Mouse (Mus musculus) liver, embryonic 14.5 days (tissue): ENCODE results near the gene Hagh. TPM values are rescaled to one million over a fixed set of nuclear protein-coding genes. Genes with fewer than 3 reads are reported as not detected.

Experiments used
- ATAC-seq: fragments of 200-750 bp; cut with Nextera tagmentation; 2 replicates; pipeline ENCODE4 v1.8.0; 2017; ENCODE audit warnings: moderate number of reproducible peaks, mild to moderate bottlenecking, moderate library complexity; ENCODE audit not compliant: insufficient read depth
- DNase-seq, 3 experiments: peaks; one replicate each; pipeline ENCODE4 v3.0.0-alpha.2; 2012 to 2013; ENCODE audit warnings: low read depth in 3 of 3, low spot score in 3 of 3
- H3K27ac ChIP-seq: fragments of 300-500 bp; sonication (generic); 2 replicates; pipeline ENCODE4 v1.5.1; 2014; ENCODE audit warnings: moderate library complexity, mild to moderate bottlenecking, control low read depth, inconsistent platforms
- H3K27me3 ChIP-seq: fragments of 300-500 bp; sonication (generic); 2 replicates; pipeline ENCODE4 v1.6.1; 2014; ENCODE audit warnings: mild to moderate bottlenecking, low read length, moderate library complexity; ENCODE audit not compliant: control insufficient read depth, insufficient read depth
- H3K36me3 ChIP-seq: fragments of 300-500 bp; sonication (generic); replicated peaks from 2 replicates; pipeline ENCODE4 v1.6.1; 2014; ENCODE audit warnings: low read depth; ENCODE audit not compliant: control insufficient read depth, insufficient read depth
- H3K4me1 ChIP-seq, 2 experiments: fragments of 200-500 bp in 1 of 2; fragments of 300-500 bp in 1 of 2; sonication (generic) in 1 of 2; replicated peaks; 2 replicates each; pipeline ENCODE4 v1.6.1; 2012 to 2014; ENCODE audit warnings: antibody characterized with exemption in 1 of 2, inconsistent platforms in 1 of 2, low read length in 1 of 2; ENCODE audit not compliant: control insufficient read depth in 2 of 2, insufficient read depth in 2 of 2
- H3K4me2 ChIP-seq: fragments of 300-500 bp; sonication (generic); 2 replicates; pipeline ENCODE4 v1.6.1; 2014; ENCODE audit warnings: low read depth, mild to moderate bottlenecking, control low read depth, moderate library complexity
- H3K4me3 ChIP-seq, 2 experiments: fragments of 200-500 bp in 1 of 2; fragments of 300-500 bp in 1 of 2; sonication (generic) in 1 of 2; 2 replicates each; pipeline ENCODE4 v1.5.1; 2012 to 2014; ENCODE audit warnings: low read depth in 2 of 2, low read length in 2 of 2, mild to moderate bottlenecking in 2 of 2, control low read depth in 1 of 2, inconsistent platforms in 1 of 2, moderate library complexity in 1 of 2; ENCODE audit not compliant: insufficient read depth in 1 of 2
- H3K9ac ChIP-seq: fragments of 300-500 bp; sonication (generic); replicated peaks from 2 replicates; pipeline ENCODE4 v1.6.1; 2014; ENCODE audit warnings: mild to moderate bottlenecking, control low read depth, moderate library complexity
- H3K9me3 ChIP-seq: fragments of 300-500 bp; sonication (generic); 2 replicates; pipeline ENCODE4 v1.6.1; 2016; ENCODE audit warnings: low read length, mixed read lengths; ENCODE audit not compliant: control insufficient read depth
- CTCF ChIP-seq: IDR thresholded peaks from 2 replicates; pipeline ENCODE4 v1.5.1; 2016; ENCODE audit warnings: antibody characterized with exemption, low read depth, control low read depth
- EP300 ChIP-seq: IDR thresholded peaks from 2 replicates; pipeline ENCODE4 v1.6.1; 2016; ENCODE audit warnings: antibody characterized with exemption, low read depth
- polyA plus RNA-seq, 2 experiments: library from polyadenylated mRNA; depleted of rRNA in 1 of 2; stranded (reverse) in 1 of 2; unstranded in 1 of 2; fragments of >200 nt; fragmentation: Nextera tagmentation in 1 of 2; extraction: Ambion mirVana in 1 of 2; gene quantifications; 2 replicates each; pipeline versions ENCODE4 v1.2.1 to v1.2.3; 2012 to 2014

Hagh gene
- polyA plus RNA-seq, 2 experiments = 65.9 to 109 TPM

DNA sequence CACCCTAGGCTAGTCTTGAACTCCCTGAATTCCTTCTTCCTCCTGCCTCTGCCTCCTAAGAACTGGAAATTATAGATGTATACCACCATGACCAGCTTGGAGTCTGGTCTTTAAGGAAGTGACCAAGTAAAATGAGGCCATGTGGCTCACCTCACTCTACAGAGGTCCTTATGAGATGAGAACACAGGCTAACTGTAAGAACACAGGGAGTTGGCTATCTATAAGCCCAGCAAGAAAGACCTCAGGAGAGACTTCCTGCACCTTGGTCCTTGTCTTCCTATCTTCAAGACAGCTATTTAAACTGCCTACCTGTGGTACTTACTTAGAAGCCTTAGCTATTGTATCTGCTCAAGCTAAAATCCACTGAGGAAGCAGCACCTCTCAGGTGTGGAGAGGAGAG is 74.0 kb downstream of the Hagh start:
- H3K27ac ChIP-seq = no peak overlapping the region
- H3K9ac ChIP-seq = no peak overlapping the region
- no peak for ATAC-seq
- no peak for DNase-seq
- H3K4me3 ChIP-seq = no peak overlapping the region
- H3K4me2 ChIP-seq = no peak overlapping the region
- no peaks in the 10 kb centered on the region for H3K9me3 ChIP-seq
- H3K27me3 ChIP-seq = no peaks in the 10 kb centered on the region
- H3K36me3 ChIP-seq = peaks cover 84% of the 10 kb centered on the region
- H3K4me1 ChIP-seq = no peaks in the 10 kb centered on the region
- no peak for TF ChIP-seq EP300
- TF ChIP-seq CTCF = no peak

Other genes starting within 250 kb of the Hagh start
- 17.0 and 21.4 TPM in 2 replicates for gene Tsc2, start 207.5 kb upstream of the Hagh start, polyA plus RNA-seq (2012; rRNA removed)
- 17.6 and 23.8 TPM in 2 replicates for gene Tsc2, start 207.5 kb upstream of the Hagh start, polyA plus RNA-seq (2014; fragmentation: Nextera tagmentation; extraction: Ambion mirVana)
- 6.2 and 6.6 TPM in 2 replicates for gene Nthl1, start 207.5 kb upstream of the Hagh start, polyA plus RNA-seq (2012; rRNA removed)
- 5.9 and 6.1 TPM in 2 replicates for gene Nthl1, start 207.5 kb upstream of the Hagh start, polyA plus RNA-seq (2014; fragmentation: Nextera tagmentation; extraction: Ambion mirVana)
- 5.5 and 5.7 TPM in 2 replicates for gene Slc9a3r2, start 189.8 kb upstream of the Hagh start, polyA plus RNA-seq (2012; rRNA removed)
- gene Slc9a3r2, start 189.8 kb upstream of the Hagh start, polyA plus RNA-seq (2014; fragmentation: Nextera tagmentation; extraction: Ambion mirVana) = 8.1 and 9.9 TPM in 2 replicates
- gene Npw, start 181.7 kb upstream of the Hagh start, polyA plus RNA-seq (2012; rRNA removed) = 0.27 TPM in 1 of 2 replicates, not detected in the other
- gene Npw, start 181.7 kb upstream of the Hagh start, polyA plus RNA-seq (2014; fragmentation: Nextera tagmentation; extraction: Ambion mirVana) = 0.29 TPM in 1 of 2 replicates, not detected in the other
- gene Zfp598, start 170.5 kb upstream of the Hagh start, polyA plus RNA-seq (2012; rRNA removed) = 21.3 and 23.8 TPM in 2 replicates
- 10.7 and 14.5 TPM in 2 replicates for gene Zfp598, start 170.5 kb upstream of the Hagh start, polyA plus RNA-seq (2014; fragmentation: Nextera tagmentation; extraction: Ambion mirVana)
- 0.06 and 0.14 TPM in 2 replicates for gene Syngr3, start 150.2 kb upstream of the Hagh start, polyA plus RNA-seq (2012; rRNA removed)
- gene Syngr3, start 150.2 kb upstream of the Hagh start, polyA plus RNA-seq (2014; fragmentation: Nextera tagmentation; extraction: Ambion mirVana) = 0.08 TPM in 1 of 2 replicates, not detected in the other
- gene Gfer, start 144.0 kb upstream of the Hagh start, polyA plus RNA-seq (2012; rRNA removed) = 13.9 and 19.5 TPM in 2 replicates
- gene Gfer, start 144.0 kb upstream of the Hagh start, polyA plus RNA-seq (2014; fragmentation: Nextera tagmentation; extraction: Ambion mirVana) = 30.2 and 32.3 TPM in 2 replicates
- gene Noxo1, start 143.9 kb upstream of the Hagh start, polyA plus RNA-seq (2012; rRNA removed) = 0.87 and 0.97 TPM in 2 replicates
- 0.25 and 0.30 TPM in 2 replicates for gene Noxo1, start 143.9 kb upstream of the Hagh start, polyA plus RNA-seq (2014; fragmentation: Nextera tagmentation; extraction: Ambion mirVana)
- gene Tbl3, start 132.5 kb upstream of the Hagh start, polyA plus RNA-seq (2012; rRNA removed) = 20.5 and 26.8 TPM in 2 replicates
- gene Tbl3, start 132.5 kb upstream of the Hagh start, polyA plus RNA-seq (2014; fragmentation: Nextera tagmentation; extraction: Ambion mirVana) = 31.3 and 33.4 TPM in 2 replicates
- 0.11 and 0.29 TPM in 2 replicates for gene Rnf151, start 122.1 kb upstream of the Hagh start, polyA plus RNA-seq (2012; rRNA removed)
- not detected in 2 replicates for gene Rnf151, start 122.1 kb upstream of the Hagh start, polyA plus RNA-seq (2014; fragmentation: Nextera tagmentation; extraction: Ambion mirVana)
- 2,096 and 2,246 TPM in 2 replicates for gene Rps2, start 122.0 kb upstream of the Hagh start, polyA plus RNA-seq (2012; rRNA removed)
- 1,219 and 1,250 TPM in 2 replicates for gene Rps2, start 122.0 kb upstream of the Hagh start, polyA plus RNA-seq (2014; fragmentation: Nextera tagmentation; extraction: Ambion mirVana)
- gene Ndufb10, start 115.7 kb upstream of the Hagh start, polyA plus RNA-seq (2012; rRNA removed) = 84.0 and 162 TPM in 2 replicates
- gene Ndufb10, start 115.7 kb upstream of the Hagh start, polyA plus RNA-seq (2014; fragmentation: Nextera tagmentation; extraction: Ambion mirVana) = 207 and 216 TPM in 2 replicates
- gene Rpl3l, start 112.3 kb upstream of the Hagh start, polyA plus RNA-seq (2012; rRNA removed) = 0.03 TPM in 1 of 2 replicates, not detected in the other
- gene Rpl3l, start 112.3 kb upstream of the Hagh start, polyA plus RNA-seq (2014; fragmentation: Nextera tagmentation; extraction: Ambion mirVana) = not detected in 2 replicates
- gene Msrb1, start 103.5 kb upstream of the Hagh start, polyA plus RNA-seq (2012; rRNA removed) = 18.3 and 25.4 TPM in 2 replicates
- 28.8 and 28.9 TPM in 2 replicates for gene Msrb1, start 103.5 kb upstream of the Hagh start, polyA plus RNA-seq (2014; fragmentation: Nextera tagmentation; extraction: Ambion mirVana)
- gene Hs3st6, start 87.2 kb upstream of the Hagh start, polyA plus RNA-seq (2012; rRNA removed) = 0.03 and 0.06 TPM in 2 replicates
- not detected in 2 replicates for gene Hs3st6, start 87.2 kb upstream of the Hagh start, polyA plus RNA-seq (2014; fragmentation: Nextera tagmentation; extraction: Ambion mirVana)
- 0.50 and 0.65 TPM in 2 replicates for gene Meiob, start 35.9 kb upstream of the Hagh start, polyA plus RNA-seq (2012; rRNA removed)
- 0.90 and 1.2 TPM in 2 replicates for gene Meiob, start 35.9 kb upstream of the Hagh start, polyA plus RNA-seq (2014; fragmentation: Nextera tagmentation; extraction: Ambion mirVana)
- gene Fahd1, start 10.2 kb downstream of the Hagh start, polyA plus RNA-seq (2012; rRNA removed) = 18.6 and 24.0 TPM in 2 replicates
- gene Fahd1, start 10.2 kb downstream of the Hagh start, polyA plus RNA-seq (2014; fragmentation: Nextera tagmentation; extraction: Ambion mirVana) = 37.2 and 40.1 TPM in 2 replicates
- gene Igfals, start 25.9 kb downstream of the Hagh start, polyA plus RNA-seq (2012; rRNA removed) = 3.4 and 4.3 TPM in 2 replicates
- gene Igfals, start 25.9 kb downstream of the Hagh start, polyA plus RNA-seq (2014; fragmentation: Nextera tagmentation; extraction: Ambion mirVana) = 4.7 and 6.3 TPM in 2 replicates
- gene Nubp2, start 46.2 kb downstream of the Hagh start, polyA plus RNA-seq (2012; rRNA removed) = 30.8 and 33.1 TPM in 2 replicates
- gene Nubp2, start 46.2 kb downstream of the Hagh start, polyA plus RNA-seq (2014; fragmentation: Nextera tagmentation; extraction: Ambion mirVana) = 76.7 and 80.1 TPM in 2 replicates
- 26.3 and 28.4 TPM in 2 replicates for gene Spsb3, start 46.5 kb downstream of the Hagh start, polyA plus RNA-seq (2012; rRNA removed)
- gene Spsb3, start 46.5 kb downstream of the Hagh start, polyA plus RNA-seq (2014; fragmentation: Nextera tagmentation; extraction: Ambion mirVana) = 37.5 and 40.2 TPM in 2 replicates
- gene Eme2, start 54.9 kb downstream of the Hagh start, polyA plus RNA-seq (2012; rRNA removed) = 7.6 and 9.4 TPM in 2 replicates
- gene Eme2, start 54.9 kb downstream of the Hagh start, polyA plus RNA-seq (2014; fragmentation: Nextera tagmentation; extraction: Ambion mirVana) = 7.4 and 8.5 TPM in 2 replicates
- gene Mrps34, start 55.0 kb downstream of the Hagh start, polyA plus RNA-seq (2012; rRNA removed) = 48.0 and 49.2 TPM in 2 replicates
- gene Mrps34, start 55.0 kb downstream of the Hagh start, polyA plus RNA-seq (2014; fragmentation: Nextera tagmentation; extraction: Ambion mirVana) = 43.5 and 49.9 TPM in 2 replicates
- 55.7 and 65.6 TPM in 2 replicates for gene Nme3, start 56.4 kb downstream of the Hagh start, polyA plus RNA-seq (2012; rRNA removed)
- 79.2 and 83.7 TPM in 2 replicates for gene Nme3, start 56.4 kb downstream of the Hagh start, polyA plus RNA-seq (2014; fragmentation: Nextera tagmentation; extraction: Ambion mirVana)
- 30.6 and 34.3 TPM in 2 replicates for gene Mapk8ip3, start 96.8 kb downstream of the Hagh start, polyA plus RNA-seq (2012; rRNA removed)
- gene Mapk8ip3, start 96.8 kb downstream of the Hagh start, polyA plus RNA-seq (2014; fragmentation: Nextera tagmentation; extraction: Ambion mirVana) = 7.2 and 8.0 TPM in 2 replicates
- 18.9 and 24.3 TPM in 2 replicates for gene Jpt2, start 120.5 kb downstream of the Hagh start, polyA plus RNA-seq (2012; rRNA removed)
- 31.6 and 34.3 TPM in 2 replicates for gene Jpt2, start 120.5 kb downstream of the Hagh start, polyA plus RNA-seq (2014; fragmentation: Nextera tagmentation; extraction: Ambion mirVana)
- 7.8 and 7.9 TPM in 2 replicates for gene Cramp1l, start 175.6 kb downstream of the Hagh start, polyA plus RNA-seq (2012; rRNA removed)
- 3.2 and 3.9 TPM in 2 replicates for gene Cramp1l, start 175.6 kb downstream of the Hagh start, polyA plus RNA-seq (2014; fragmentation: Nextera tagmentation; extraction: Ambion mirVana)
- gene Ift140, start 175.9 kb downstream of the Hagh start, polyA plus RNA-seq (2012; rRNA removed) = 51.8 and 61.2 TPM in 2 replicates
- 115 and 124 TPM in 2 replicates for gene Ift140, start 175.9 kb downstream of the Hagh start, polyA plus RNA-seq (2014; fragmentation: Nextera tagmentation; extraction: Ambion mirVana)
- 3.0 and 3.1 TPM in 2 replicates for gene Tmem204, start 243.4 kb downstream of the Hagh start, polyA plus RNA-seq (2012; rRNA removed)
- 4.3 TPM in 2 replicates for gene Tmem204, start 243.4 kb downstream of the Hagh start, polyA plus RNA-seq (2014; fragmentation: Nextera tagmentation; extraction: Ambion mirVana)